Mouse (Mus musculus) megakaryocyte, embryonic 14.5 days (primary cell): Measurements from ENCODE around the gene Mtrex. TPM values are rescaled to one million over a fixed set of nuclear protein-coding genes. Genes with fewer than 3 reads are reported as not detected.

Experiments used
- H3K27me3 ChIP-seq: replicated peaks from 2 replicates; pipeline ENCODE3; 2012; ENCODE audit warnings: inconsistent platforms
- H3K36me3 ChIP-seq: replicated peaks from 2 replicates; pipeline ENCODE3; 2012; ENCODE audit warnings: low read length, inconsistent platforms, mixed read lengths
- H3K4me1 ChIP-seq: 2 replicates; pipeline ENCODE4 v1.6.1; 2012; ENCODE audit warnings: inconsistent platforms
- H3K4me3 ChIP-seq: replicated peaks from 2 replicates; pipeline ENCODE3; 2012; ENCODE audit warnings: moderate library complexity, mild to moderate bottlenecking, inconsistent platforms
- H3K9me3 ChIP-seq: 2 replicates; pipeline ENCODE4 v1.6.1; 2012; ENCODE audit warnings: inconsistent platforms
- FLI1 ChIP-seq: IDR thresholded peaks from 2 replicates; pipeline ENCODE4 v1.6.1; 2012; ENCODE audit warnings: low read length, inconsistent platforms, mixed read lengths
- GATA1 ChIP-seq: IDR thresholded peaks from 3 replicates; pipeline ENCODE4 v1.6.1; 2012; ENCODE audit warnings: mixed read lengths, low read length, inconsistent platforms, borderline replicate concordance
- polyA plus RNA-seq: library from polyadenylated mRNA; stranded (reverse); fragments of >175 nt; gene quantifications from 2 replicates; pipeline ENCODE4 v1.2.3, GENCODE M21; 2012; ENCODE audit warnings: low replicate concordance; ENCODE audit not compliant: insufficient read depth

Mtrex gene
- polyA plus RNA-seq, 1 experiment: 2.0 TPM

- Histone ChIP-seq H3K4me3 (peak overlapping the region; percentile 99), H3K4me1 (peaks cover 56% of the 10 kb centered on the region), H3K9me3 (no peaks in the 10 kb centered on the region), H3K36me3 (peaks cover 31% of the 10 kb centered on the region), H3K27me3 (no peaks in the 10 kb centered on the region)
- TF ChIP-seq FLI1 (no peak), GATA1 (no peak)
Observed at GRCm38 (mm10) chr13:112928038-112928668, 955 bp upstream of the Mtrex start.

- no peaks in the 10 kb centered on the region for H3K27me3 ChIP-seq
- peaks cover 27% of the 10 kb centered on the region for H3K36me3 ChIP-seq
- H3K4me3 ChIP-seq: peak overlapping the region; percentile 99
- H3K4me1 ChIP-seq: peaks cover 61% of the 10 kb centered on the region
- H3K9me3 ChIP-seq: no peaks in the 10 kb centered on the region
- no peak for TF ChIP-seq GATA1
- TF ChIP-seq FLI1: no peak
Observed at GRCm38 (mm10) chr13:112926796-112927195, 402 bp downstream of the Mtrex start.

DNA sequence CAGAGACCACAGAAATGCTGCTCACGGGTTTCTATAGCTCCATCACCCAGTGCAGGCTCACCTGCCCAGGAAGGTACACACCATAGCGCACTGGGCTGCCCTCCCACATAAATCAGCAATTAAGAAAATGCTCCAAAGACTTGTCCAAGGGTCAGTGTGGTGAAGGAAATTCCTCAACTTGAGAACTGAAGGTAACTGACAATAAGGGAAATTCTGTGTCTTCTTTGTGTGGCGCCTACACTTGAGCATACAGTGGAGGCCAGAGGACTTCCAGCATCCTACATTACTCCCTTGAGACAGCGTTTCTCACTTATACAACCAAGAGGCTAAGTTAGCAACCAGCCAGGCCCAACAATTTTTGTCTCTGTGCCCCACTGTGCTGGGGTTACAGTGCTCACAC, 1.2 kb downstream of the Mtrex start:
- TF ChIP-seq GATA1 (no peak), FLI1 (no peak)
- Histone ChIP-seq H3K4me1 (peaks cover 60% of the 10 kb centered on the region), H3K4me3 (peak overlapping the region; percentile 99), H3K27me3 (no peaks in the 10 kb centered on the region), H3K9me3 (no peaks in the 10 kb centered on the region), H3K36me3 (peaks cover 28% of the 10 kb centered on the region)

- no peaks in the 10 kb centered on the region for H3K27me3 ChIP-seq
- H3K4me3 ChIP-seq: peak overlapping the region; percentile 70
- no peaks in the 10 kb centered on the region for H3K9me3 ChIP-seq
- TF ChIP-seq FLI1 (no peak), GATA1 (no peak)
- H3K4me1 ChIP-seq: peaks cover 54% of the 10 kb centered on the region
- H3K36me3 ChIP-seq: peaks cover 27% of the 10 kb centered on the region
Observed at GRCm38 (mm10) chr13:112925266-112925665, 1.9 kb downstream of the Mtrex start.

DNA sequence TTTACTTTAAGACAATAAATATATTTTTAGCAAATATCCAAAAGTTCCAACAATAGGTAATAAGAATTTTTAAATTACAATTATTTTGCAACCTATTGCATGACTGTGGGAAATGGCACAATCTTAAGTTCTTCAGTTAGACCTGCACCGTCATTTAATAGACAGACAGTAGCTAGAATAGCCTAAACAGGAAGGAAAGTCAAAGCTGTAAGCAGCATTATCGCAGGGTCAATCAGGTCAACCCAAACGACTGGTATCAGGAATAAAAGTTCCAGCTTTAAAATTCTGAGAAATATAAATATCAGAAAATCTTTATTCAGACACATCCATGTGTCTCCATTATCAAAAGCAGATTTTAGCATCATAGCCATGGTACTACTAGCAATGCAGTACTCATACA, 6.3 kb downstream of the Mtrex start:
- H3K9me3 ChIP-seq: no peaks in the 10 kb centered on the region
- H3K4me3 ChIP-seq: no peak overlapping the region
- no peaks in the 10 kb centered on the region for H3K27me3 ChIP-seq
- H3K4me1 ChIP-seq: peaks cover 32% of the 10 kb centered on the region
- no peak for TF ChIP-seq FLI1
- no peak for TF ChIP-seq GATA1
- H3K36me3 ChIP-seq: peaks cover 65% of the 10 kb centered on the region

DNA sequence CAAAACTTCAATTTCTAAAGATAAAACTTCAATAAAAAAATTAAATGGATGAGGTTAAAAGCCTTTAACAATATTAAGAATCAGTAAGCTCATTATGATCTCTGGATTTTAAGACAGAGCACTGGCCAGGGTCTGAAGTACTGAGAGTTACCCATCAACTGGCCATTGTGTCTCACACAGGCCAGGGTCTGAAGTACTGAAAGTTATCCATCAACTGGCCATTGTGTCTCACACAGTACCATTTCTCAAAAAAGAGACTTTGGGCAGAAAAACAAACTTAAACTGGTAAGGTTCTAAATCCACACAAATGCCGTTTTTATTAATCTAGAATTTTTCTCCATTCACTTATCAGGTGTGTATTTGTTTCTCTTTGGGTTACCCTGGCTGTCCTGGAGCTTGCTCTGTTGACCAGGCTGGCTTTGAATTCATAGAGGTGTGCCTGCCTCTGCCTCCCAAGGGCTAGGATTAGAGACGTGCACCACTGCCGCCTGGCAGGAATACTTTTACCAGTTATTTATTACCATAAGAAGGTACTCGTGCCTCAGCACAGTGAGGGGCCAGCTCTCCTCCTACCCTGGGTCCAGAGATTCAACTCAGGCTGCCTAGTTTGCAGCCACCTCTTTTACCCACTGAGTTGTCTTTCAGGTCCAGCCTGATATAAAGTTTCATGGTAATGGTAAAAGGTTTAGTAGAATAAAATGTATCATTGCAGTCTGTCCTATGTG, 7.9 kb downstream of the Mtrex start:
- H3K4me3 ChIP-seq: no peak overlapping the region
- TF ChIP-seq GATA1 (no peak), FLI1 (no peak)
- no peaks in the 10 kb centered on the region for H3K9me3 ChIP-seq
- no peaks in the 10 kb centered on the region for H3K27me3 ChIP-seq
- H3K4me1 ChIP-seq: peaks cover 18% of the 10 kb centered on the region
- peaks cover 81% of the 10 kb centered on the region for H3K36me3 ChIP-seq

DNA sequence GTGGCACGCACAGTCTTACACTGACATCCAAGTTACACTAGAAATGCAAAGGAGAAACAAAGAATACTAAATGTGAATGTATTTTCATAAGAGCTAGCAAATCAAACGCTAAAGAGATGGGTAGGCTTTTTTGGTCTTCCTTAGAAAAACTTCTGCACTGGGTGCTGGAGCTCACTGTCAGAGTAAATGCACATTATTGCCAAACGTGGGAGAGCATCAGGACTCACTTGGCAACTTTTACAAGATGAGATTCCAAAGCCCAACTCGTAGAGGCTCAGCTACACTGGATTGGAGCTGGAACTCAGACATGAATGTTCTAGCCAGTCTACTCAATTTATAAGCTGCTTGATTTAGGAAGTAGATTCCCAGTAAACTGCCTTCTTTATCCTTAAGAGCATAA, 16.8 kb downstream of the Mtrex start:
- no peaks in the 10 kb centered on the region for H3K4me1 ChIP-seq
- TF ChIP-seq GATA1: no peak
- no peak for TF ChIP-seq FLI1
- H3K4me3 ChIP-seq: no peak overlapping the region
- peaks cover 95% of the 10 kb centered on the region for H3K36me3 ChIP-seq
- no peaks in the 10 kb centered on the region for H3K9me3 ChIP-seq
- H3K27me3 ChIP-seq: no peaks in the 10 kb centered on the region

GRCm38 (mm10) chr13:112909663-112910062, 17.5 kb downstream of the Mtrex start:
- Histone ChIP-seq H3K4me1 (no peaks in the 10 kb centered on the region), H3K4me3 (no peak overlapping the region), H3K9me3 (no peaks in the 10 kb centered on the region), H3K36me3 (peaks cover 95% of the 10 kb centered on the region), H3K27me3 (no peaks in the 10 kb centered on the region)
- TF ChIP-seq FLI1: no peak

DNA sequence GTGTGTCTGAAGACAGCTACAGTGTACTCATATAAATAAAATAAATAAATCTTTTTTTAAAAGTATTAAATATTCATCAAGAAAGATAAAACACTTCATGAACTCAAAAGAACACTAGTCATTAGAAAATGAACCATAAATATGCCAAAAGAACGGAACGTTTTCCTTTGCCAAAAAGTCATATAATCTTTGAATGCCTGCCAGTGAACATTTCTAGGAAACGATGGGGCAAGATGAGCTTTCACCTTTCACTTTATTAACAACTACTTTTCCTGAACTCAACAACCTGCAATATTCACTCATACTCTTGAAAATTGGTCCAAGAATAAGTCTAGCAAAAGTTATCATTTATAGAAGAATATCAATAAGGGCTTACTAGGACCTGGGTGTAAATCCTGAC, 25.0 kb downstream of the Mtrex start:
- TF ChIP-seq GATA1: no peak
- no peak for TF ChIP-seq FLI1
- Histone ChIP-seq H3K4me3 (no peak overlapping the region), H3K9me3 (no peaks in the 10 kb centered on the region), H3K4me1 (no peaks in the 10 kb centered on the region), H3K27me3 (no peaks in the 10 kb centered on the region), H3K36me3 (peaks cover 94% of the 10 kb centered on the region)

DNA sequence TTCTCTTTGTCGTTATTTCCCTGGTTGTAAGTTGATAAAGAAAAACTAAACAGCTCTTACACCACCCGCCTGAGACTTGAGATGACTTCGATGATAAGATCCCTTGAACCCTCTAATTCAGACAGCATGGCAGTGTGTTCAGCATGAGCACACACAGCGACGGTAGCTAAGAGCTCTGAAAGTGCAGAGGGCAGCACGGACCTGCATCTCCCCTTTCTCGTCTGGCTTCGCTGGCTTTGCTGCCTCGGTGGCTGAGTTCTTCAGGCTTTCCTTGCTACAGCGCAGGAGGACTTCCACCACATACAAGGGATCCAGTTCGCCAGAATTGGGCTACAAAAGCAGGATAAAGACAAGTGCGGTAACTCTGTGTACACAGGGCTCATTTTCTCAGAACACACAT, 40.0 kb downstream of the Mtrex start:
- no peaks in the 10 kb centered on the region for H3K27me3 ChIP-seq
- no peaks in the 10 kb centered on the region for H3K9me3 ChIP-seq
- no peak overlapping the region for H3K4me3 ChIP-seq
- peaks cover 95% of the 10 kb centered on the region for H3K36me3 ChIP-seq
- TF ChIP-seq FLI1 (no peak), GATA1 (no peak)
- no peaks in the 10 kb centered on the region for H3K4me1 ChIP-seq
